Mouse (Mus musculus) MEL (cell line): ENCODE results near the gene Coq10a.

ENCODE experiments used
- CTCF ChIP-seq, 3 experiments: IDR thresholded peaks in 2 of 3; conservative IDR thresholded peaks in 1 of 3; 2 replicates each; pipeline ENCODE4 v1.5.1; 2011 to 2012; ENCODE audit warnings: low read length in 3 of 3, low read depth in 2 of 3, mild to moderate bottlenecking in 2 of 3, improper control_type of control experiment in 1 of 3, inconsistent platforms in 1 of 3, mixed read lengths in 1 of 3, moderate library complexity in 1 of 3; ENCODE audit not compliant: control insufficient read depth in 1 of 3, insufficient read depth in 1 of 3, poor library complexity in 1 of 3, severe bottlenecking in 1 of 3
- MAFK ChIP-seq: IDR thresholded peaks from 2 replicates; pipeline ENCODE4 v1.6.1; 2011; ENCODE audit warnings: low read depth, mild to moderate bottlenecking, low read length, improper control_type of control experiment, borderline replicate concordance
- NELFE ChIP-seq: IDR thresholded peaks from 2 replicates; pipeline ENCODE4 v1.6.1; 2011; ENCODE audit warnings: low read depth, low read length, improper control_type of control experiment
- NRF1 ChIP-seq: IDR thresholded peaks from 2 replicates; pipeline ENCODE4 v1.6.1; 2014; ENCODE audit warnings: low read depth, mild to moderate bottlenecking, inconsistent platforms, low read length, improper control_type of control experiment, moderate library complexity; ENCODE audit not compliant: poor library complexity, insufficient read depth, severe bottlenecking
- POLR2A ChIP-seq, 2 experiments: IDR thresholded peaks; 2 replicates each; pipeline ENCODE4 v1.6.1; 2011 to 2012; ENCODE audit warnings: low read length in 2 of 2, mild to moderate bottlenecking in 2 of 2, control low read depth in 1 of 2, improper control_type of control experiment in 1 of 2, low read depth in 1 of 2, moderate library complexity in 1 of 2; ENCODE audit not compliant: control insufficient read depth in 1 of 2, insufficient read depth in 1 of 2, poor library complexity in 1 of 2

- no peak for TF ChIP-seq POLR2A (IDR thresholded peaks at IDR 0.05; ENCODE audit: control insufficient read depth in 1 of 2, insufficient read depth in 1 of 2, low read depth in 1 of 2, low read length in 2 of 2, poor library complexity in 1 of 2)
- no peak for TF ChIP-seq CTCF (IDR thresholded peaks at IDR 0.05 in 2 of 3, conservative IDR thresholded peaks at IDR 0.05 in 1 of 3; ENCODE audit: control insufficient read depth in 1 of 3, insufficient read depth in 1 of 3, low read depth in 2 of 3, low read length in 3 of 3, poor library complexity in 1 of 3, severe bottlenecking in 1 of 3)
- TF ChIP-seq NRF1, result no peak
- TF ChIP-seq MAFK, result no peak
- no peak for TF ChIP-seq NELFE
Observed at GRCm38 (mm10) chr10:128336597-128336996, 32.2 kb downstream of the Coq10a start.
